Mouse (Mus musculus) granulocyte monocyte progenitor cell, adult 5-6 weeks (primary cell): ENCODE data around the gene Mc1r. TPM values are rescaled to one million over a fixed set of nuclear protein-coding genes. Genes with fewer than 3 reads are reported as not detected.
A peak's percentile ranks its signal among the peaks of the same experiment; 100 is the strongest.
"Not testable (repeated sequence)": the region's sequence is repeated elsewhere in the genome, so short reads cannot be mapped to it uniquely, and the experiment has no call there.

ENCODE experiments used
- ATAC-seq: replicated peaks from 2 replicates; pipeline ENCODE4 v1.8.0; 2016; ENCODE audit warnings: mild to moderate bottlenecking, moderate TSS enrichment, inconsistent platforms; ENCODE audit not compliant: poor library complexity, severe bottlenecking
- total RNA-seq, 2 experiments: library from RNA; stranded (forward) in 1 of 2; stranded (reverse) in 1 of 2; fragments of 200-712, 200-1000 nt in 1 of 2; fragments of >200 nt in 1 of 2; fragmentation: Nextera tagmentation in 1 of 2; gene quantifications; 2 replicates each; pipeline ENCODE4 v1.2.3; 2014 to 2017

The Mc1r gene
- total RNA-seq, 2 experiments from 2014 or later = 0.05 TPM; not detected in 1

GRCm38 (mm10) chr8:123410788-123411187 lies 3.9 kb downstream of the Mc1r start:
- ATAC-seq = no peak

- peak; percentile 47 for ATAC-seq
Measured at GRCm38 (mm10) chr8:123411246-123411645, 4.3 kb downstream of the Mc1r start, which contains the start of gene Tubb3. TSS of gene Tubb3 (plus strand) at chr8:123411424.

- ATAC-seq = no peak
Measured at GRCm38 (mm10) chr8:123411781-123412327, 4.9 kb downstream of the Mc1r start.

GRCm38 (mm10) chr8:123412560-123413170 lies 5.8 kb downstream of the Mc1r start:
- 0 out of 2 replicates have a peak, but pooled peaks have one; percentile 16 for ATAC-seq

GRCm38 (mm10) chr8:123414255-123414654 lies 7.3 kb downstream of the Mc1r start:
- ATAC-seq = no peak

GRCm38 (mm10) chr8:123414997-123415696 lies 8.2 kb downstream of the Mc1r start:
- ATAC-seq = not testable (repeated sequence)

GRCm38 (mm10) chr8:123415967-123416943 lies 9.3 kb downstream of the Mc1r start:
- no peak for ATAC-seq

GRCm38 (mm10) chr8:123416944-123417555 lies 10.1 kb downstream of the Mc1r start:
- no peak for ATAC-seq

GRCm38 (mm10) chr8:123419711-123420110 lies 12.8 kb downstream of the Mc1r start:
- no peak for ATAC-seq

- ATAC-seq = no peak
Measured at GRCm38 (mm10) chr8:123420525-123421281, 13.8 kb downstream of the Mc1r start.

GRCm38 (mm10) chr8:123421325-123421724 lies 14.4 kb downstream of the Mc1r start:
- no peak for ATAC-seq

- ATAC-seq = peak; percentile 53
Measured at GRCm38 (mm10) chr8:123422056-123422780, 15.3 kb downstream of the Mc1r start.

GRCm38 (mm10) chr8:123422781-123423159 lies 15.9 kb downstream of the Mc1r start:
- ATAC-seq = no peak

- no peak for ATAC-seq
Measured at GRCm38 (mm10) chr8:123423441-123423840, 16.5 kb downstream of the Mc1r start, which contains the start of gene Def8. TSS of gene Def8 (plus strand) at chr8:123423527.

- no peak for ATAC-seq
Measured at GRCm38 (mm10) chr8:123426511-123427509, 19.9 kb downstream of the Mc1r start.

GRCm38 (mm10) chr8:123427639-123428275 lies 20.9 kb downstream of the Mc1r start:
- ATAC-seq = no peak

- no peak for ATAC-seq
Measured at GRCm38 (mm10) chr8:123428343-123428893, 21.5 kb downstream of the Mc1r start.
